Mouse (Mus musculus) cerebellum, postnatal 36 days (tissue): ENCODE measurements around the gene Klf13.
A peak's percentile ranks its signal among the peaks of the same experiment; 100 is the strongest.

Experiments
- DNase-seq, 2 experiments: peaks; one replicate each; pipeline ENCODE4 v3.0.0; 2021 to 2022; ENCODE audit warnings: mixed read lengths in 2 of 2

The Klf13 gene

DNA sequence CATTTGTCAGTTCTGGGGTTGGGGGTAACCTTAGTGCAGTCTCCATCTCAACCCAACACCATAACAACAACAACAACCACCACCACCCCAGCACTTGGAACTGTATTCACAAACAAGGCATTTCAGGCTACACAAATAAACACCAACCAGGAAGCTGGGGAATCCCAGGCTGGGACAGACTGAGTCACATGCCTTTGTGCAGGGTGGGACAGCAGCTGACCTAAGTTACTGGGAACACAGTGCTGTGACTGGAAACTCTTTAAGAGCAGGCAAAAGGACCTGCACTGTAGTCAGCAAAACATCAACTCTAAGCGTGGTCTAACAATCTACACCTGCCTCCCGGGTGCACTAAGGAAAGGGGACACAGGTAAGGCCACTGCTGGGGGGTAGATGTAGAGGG lies 33.5 kb downstream of the Klf13 start:
- DNase-seq: no peak

DNA sequence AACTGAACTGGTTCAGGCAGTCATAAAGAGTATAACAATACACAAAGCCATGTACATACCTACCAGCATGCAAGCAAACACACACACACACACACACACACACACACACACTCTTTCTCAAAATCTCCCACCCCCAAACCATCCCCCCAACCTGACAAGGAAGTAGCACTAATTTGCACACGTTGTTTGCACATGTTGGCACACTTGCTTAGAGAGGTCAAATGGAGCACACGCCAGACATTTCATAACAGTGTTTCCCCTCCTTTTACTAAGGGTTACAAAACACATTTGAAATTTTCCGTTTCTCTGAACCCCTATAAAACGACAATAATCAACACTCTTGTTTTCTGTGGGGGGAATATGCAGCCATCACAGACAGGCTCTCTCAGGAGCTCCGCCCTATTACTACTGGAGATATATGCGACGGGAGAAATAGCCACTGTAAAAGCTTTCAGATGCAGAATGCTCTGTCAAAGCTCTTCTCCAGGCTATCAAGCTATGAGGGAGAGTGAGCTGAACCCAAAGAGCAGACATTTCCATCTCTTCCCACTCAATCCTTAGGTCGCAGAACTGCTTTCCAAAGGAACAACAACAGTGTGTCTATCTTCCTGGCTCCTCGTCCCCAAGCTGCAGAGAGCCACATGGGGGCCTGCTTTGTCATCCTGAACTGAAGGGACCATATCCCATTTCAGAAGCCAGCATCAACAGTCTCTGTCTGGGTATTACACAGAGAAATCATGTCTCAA lies 34.9 kb downstream of the Klf13 start:
- DNase-seq: no peak

DNA sequence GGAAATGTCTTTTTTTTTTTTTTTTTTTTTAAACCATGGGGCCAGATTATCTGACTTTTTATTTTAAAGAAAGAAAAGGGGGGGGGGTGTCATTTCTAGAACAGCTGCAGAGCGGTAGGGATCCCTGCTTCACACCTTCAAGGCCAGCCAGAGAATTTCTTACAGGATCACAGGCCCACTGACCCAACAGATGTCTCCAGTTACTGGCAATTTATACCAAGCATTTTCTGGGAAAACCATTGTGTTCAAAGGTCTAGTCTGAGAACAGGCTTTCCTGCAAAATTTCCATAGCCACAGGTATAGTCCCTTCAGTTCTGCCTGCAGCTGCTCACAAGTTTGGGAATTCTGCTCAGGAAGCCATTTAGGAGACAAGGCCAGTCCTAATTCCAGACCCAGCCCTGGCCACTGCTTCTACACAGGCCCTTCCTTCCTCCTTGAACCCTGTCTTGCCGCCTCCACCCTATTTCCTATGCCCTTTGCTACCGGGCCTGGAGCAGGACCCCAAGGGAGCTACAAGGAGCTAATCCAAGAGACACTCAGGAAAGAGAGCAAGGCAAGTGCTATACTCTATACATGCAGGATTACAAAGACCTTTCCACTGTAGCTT lies 36.0 kb downstream of the Klf13 start:
- no peak for DNase-seq

DNA sequence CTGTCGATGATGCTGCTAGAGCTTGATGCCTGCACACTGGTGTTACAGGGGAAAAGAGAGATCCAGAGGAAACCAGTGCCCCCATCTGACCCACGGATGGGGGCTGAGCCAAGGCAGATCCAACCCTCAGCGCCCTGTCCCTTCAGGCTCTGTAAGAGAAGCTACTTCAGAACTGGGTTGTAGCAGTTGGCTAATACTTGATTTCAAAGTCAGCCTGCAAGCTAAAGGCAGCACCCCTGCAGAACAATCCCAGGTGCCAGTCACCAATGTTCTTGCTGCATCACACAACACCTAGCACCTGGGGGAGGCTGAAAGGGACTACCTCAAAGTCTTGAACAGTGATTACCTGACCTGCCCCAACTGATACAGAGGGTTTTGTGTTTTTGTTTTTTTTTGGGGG lies 36.8 kb downstream of the Klf13 start:
- DNase-seq: no peak

DNA sequence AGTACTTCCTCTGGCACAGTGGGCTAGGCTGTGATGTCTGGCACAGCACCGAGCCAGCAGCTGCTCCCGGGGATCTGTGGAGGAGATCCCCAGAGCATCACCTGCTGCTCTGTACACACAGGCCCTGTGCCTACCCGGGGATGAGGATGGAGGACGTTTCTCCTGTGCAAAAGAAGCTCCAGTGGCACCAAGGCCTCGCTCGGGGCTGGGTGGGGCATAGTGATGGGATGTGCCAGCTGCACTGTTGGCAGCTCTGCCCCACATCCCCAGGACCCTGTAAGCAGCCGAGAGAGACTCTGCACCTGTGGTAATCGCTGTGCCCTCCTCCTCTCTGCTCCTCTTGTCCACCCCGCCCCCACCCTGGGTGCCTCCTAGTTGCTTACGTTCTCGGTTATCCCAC lies 37.4 kb downstream of the Klf13 start:
- peak; percentile 44 to 51 for DNase-seq

DNA sequence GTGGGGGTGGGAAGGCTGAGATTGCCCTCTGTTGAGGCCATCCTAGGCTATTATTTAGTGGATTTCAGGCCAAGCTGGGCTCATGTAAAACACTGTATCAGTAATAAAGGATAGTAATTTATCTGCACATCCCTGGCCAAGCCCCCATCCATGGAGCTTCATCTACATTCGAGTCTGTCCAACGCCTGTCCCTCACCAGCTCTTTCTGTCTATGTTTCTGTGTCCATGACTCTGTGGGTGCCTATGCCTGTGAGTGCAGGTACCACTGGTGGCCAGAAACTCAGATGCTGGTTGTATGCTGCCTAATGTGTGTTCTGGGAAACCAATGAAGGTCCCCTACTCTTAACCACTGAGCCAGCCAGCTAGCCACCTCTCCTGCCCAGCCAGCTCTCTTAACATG lies 38.3 kb downstream of the Klf13 start:
- no peak for DNase-seq

DNA sequence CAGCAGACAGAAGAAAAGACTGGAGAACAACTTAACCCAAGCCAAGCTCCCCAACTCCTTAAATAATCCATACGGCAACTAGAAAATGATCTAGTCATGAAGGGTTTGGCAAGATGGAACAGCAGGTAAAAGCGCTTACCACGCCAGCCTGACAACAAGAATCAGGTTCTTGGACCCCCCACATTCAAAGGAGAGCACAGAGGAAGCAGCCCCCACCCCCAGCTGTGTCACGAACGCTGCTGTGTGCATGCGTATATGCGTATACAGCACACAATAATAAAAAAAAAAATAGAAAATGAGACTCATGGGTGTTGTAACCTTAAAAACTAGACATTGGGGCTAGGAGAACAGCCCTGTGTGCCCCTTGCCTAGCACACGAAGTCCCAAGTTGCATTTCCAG lies 38.8 kb downstream of the Klf13 start:
- DNase-seq: no peak

DNA sequence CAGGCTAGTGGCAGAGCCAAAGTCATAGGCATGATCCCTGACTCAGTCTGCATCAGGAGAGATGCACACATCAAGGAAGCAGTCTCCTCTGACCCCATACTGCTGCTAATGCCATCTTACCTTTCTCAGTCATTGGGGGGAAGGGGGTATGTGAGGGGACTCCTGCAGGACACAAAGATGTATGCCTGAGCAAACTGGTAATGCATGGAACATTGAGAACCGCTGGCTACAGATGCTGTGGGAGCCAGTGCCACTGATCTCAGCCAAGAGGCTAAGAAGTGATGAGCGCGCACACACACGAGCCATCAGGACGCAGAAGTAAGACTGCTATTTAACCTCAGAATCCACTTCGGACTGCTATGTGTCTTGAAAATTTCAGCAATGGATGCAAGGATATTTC lies 40.5 kb downstream of the Klf13 start:
- no peak for DNase-seq

DNA sequence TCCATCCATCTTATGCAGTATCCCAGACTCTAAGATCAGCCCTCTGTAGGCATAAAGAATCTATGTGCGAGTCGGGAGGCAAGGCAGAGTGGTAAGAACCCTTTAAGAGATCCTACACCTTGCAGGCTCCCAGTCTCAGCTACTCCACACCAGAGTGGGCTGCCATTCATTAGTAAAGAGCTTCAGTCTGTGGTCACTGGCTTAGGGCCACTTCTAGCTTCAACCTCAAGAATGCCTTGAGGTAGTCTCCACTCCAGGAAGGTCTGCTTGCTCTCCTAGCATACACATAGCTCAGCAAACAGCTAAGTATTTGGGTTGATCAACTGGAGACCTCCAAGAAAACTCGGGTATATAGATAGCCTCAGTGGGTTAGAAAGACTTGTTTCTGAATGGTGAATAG lies 41.1 kb downstream of the Klf13 start:
- peak in 1 of 2 experiments; percentile 52 for DNase-seq

DNA sequence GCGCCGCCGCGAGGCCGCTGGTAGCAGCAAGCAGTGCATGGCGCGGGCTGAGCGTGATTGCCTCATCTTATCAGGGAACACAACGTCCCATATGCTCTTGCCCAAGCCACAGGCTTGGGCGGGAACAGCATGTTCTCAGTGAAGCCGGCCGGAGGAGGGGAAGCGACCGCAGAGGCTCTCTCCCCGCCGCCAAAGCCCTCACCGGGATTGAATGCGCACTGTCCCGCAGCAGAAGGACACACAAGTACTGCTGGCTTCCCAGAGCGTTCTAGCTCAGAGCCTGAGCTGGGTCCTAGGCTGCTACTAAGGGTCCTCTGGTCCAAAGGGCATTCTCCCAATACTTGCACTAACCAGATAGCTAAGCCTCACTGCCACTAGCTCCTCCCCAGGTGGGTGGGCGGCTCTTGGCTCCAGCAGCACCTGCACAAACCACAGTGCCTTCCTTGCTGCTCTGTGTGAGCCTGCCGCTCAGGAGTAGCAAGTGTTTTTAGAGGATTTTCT lies 41.7 kb downstream of the Klf13 start:
- DNase-seq: peak; percentile 94

DNA sequence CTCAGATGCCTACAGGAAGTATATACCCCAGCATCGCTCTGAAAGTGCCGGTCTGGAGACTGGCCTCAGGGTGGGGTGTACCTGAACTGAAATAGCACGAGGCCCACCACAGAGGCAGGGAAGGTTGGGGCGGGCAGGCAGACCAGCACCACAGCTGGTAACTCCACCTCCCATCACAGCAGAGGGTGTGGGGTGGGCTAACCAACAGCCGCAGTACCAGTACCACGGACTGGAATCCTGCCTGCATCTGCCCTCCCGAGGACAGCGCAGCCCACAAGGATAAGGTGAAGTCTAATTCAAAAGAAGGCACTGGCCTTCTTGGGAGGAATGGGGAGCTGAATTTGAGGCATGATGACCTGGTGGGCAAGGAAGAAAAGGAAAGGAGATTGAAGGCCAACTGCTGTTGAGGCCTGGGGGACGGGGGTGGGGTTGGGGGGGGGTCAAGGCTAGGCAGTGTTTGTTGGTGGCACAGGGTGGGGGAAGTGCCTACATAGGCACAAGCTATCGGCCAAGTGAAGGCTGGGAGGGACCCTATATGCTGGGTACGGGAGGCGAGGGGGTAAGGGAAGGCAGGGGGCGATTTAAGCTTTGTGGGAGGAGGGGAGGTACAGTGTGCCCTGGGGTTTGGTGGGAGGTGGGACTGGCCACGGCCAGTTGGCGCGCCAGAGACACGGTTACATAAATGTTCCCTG lies 42.3 kb downstream of the Klf13 start:
- DNase-seq: peak; percentile 29 to 45

DNA sequence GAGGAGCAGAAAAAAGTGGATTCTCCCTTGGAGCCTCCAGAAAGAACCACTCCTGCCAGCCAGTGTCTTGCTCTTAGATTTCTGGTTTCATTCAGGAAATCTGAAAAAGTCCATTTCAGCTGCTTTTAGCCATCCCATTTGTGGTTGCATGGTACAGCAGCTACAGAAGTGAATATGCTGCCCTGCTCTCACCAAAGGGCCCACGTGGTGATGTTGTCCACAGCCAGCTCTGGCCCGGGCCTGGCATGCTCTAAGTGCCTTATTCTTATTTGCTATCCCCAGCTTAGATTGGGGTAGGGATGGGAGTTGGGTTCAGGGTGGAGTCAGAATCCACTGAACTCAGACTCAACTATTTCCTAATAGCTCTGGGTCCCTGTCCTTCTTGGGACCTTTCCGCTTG lies 43.5 kb downstream of the Klf13 start:
- peak in 1 of 2 experiments; percentile 19 for DNase-seq

DNA sequence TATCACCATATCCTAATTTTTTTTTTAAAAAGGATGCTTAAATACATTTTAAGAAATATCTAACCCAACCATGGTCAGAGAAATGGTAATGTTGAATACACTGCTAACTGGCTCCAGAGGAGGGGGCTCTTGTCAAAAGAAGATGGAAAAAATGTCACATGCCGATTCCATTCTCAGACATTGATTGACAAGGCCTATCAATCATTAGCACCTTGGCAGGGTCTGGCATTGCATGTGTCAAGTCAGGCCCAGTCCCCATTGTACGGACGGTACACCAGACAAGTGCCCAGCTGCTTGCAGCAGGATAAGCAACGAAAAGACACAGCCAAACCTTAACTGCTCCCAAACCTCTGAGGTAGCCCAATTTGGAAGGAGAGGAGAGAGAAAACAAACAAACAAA lies 44.1 kb downstream of the Klf13 start:
- no peak for DNase-seq

DNA sequence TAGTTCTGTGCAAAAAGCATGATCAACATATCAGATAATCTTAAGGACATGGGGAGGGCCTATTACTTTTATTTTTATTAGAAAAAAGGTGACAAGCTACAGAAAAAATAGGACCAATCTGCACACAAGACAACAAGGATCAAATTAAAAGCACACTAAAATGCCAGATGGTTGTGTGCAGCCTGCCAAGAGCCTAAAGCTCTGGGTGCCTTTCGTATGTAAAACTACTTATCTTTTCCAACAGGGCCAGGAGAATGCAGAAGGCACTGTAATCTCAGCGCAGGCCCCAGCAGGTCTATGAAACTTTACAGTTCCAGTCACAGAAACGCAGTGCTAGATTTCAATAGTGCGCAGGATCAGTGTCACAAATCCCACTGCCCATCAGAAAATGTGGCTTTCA lies 45.0 kb downstream of the Klf13 start:
- DNase-seq: peak; percentile 38 to 47

DNA sequence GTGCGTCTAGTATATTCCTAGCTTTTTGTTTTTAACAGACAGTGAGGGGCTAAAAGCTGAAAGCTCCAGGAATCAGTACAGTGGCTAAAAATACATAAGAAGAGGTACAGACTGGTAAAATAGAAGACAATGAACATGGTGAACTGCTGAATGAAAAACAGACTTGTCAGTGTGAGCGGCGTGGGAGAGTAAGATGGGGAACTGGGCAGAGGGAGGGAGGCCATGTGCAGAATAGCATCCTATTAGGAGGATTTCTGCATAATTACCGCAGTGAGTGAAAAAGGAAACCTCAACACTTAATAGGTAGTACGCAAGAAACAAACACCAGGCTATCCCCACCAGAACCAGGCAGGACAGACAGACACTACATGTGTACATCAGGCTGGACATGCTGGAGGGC lies 45.5 kb downstream of the Klf13 start:
- peak in 1 of 2 experiments; percentile 6 for DNase-seq

DNA sequence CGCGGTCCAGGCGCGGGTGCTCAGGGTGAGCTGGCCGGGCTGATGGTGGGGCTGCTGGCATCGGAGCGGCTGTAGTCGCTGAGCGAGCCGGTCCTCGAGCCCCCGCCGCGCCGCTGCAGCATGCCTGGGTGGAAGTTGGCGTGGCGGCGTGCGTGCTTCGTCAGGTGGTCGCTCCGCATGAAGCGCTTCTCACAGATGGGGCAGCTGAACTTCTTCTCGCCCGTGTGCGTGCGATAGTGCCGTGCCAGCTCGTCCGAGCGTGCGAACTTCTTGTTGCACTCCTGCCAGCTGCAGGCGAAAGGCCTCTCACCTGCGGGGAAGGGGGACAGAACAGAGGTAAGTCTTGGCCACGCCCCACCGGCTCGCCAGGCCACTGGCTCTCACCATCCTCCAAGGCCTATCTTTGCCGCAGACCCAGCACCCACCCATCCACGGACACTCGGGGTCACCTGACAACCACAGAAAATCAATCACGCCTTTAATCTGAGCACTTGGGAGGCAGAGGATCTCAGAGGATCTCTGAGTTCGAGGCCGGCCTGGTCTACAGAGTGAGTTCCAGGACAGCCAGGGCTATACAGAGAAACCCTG lies 47.1 kb downstream of the Klf13 start:
- peak; percentile 45 to 47 for DNase-seq

DNA sequence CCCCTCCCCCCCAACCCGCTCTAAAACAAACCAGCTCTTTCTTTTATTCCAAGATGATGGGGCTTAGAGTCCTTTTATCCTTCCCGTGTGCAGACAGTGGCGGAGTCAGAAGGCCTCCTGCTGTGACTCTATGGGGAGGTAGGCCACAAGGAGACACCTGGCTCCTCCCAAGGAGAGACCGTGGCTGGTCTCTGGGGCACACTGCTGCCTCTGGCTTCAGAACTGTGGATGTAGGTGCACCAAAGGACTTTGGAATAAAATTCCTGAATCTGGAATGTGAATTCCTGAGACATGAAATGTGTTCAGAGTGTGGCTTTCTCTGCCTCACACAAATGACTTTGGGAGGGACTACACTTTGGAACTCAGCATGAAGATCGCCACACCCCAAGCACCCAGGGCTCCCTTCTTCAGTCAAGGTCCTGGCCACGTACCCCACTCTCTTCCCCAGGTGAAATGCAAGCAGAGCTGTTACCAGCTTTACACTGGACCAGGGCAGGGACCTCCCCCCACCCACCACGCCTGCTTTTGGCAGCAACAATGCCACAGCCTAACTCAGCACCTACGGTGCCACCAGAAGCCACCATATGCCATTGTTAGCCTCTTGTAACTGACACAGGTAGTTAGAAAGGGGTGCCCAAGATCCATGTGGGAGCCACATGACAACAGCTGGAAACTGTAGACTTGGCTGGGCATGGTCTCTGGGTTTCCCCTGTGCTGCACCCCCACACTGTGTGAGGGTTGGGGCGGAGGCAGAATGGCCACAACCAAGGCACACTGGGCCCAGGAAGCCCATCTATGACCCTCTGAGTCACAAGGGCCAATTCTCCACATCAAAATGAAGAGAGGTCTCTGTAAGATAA lies 49.4 kb downstream of the Klf13 start:
- peak in 1 of 2 experiments; percentile 29 for DNase-seq

DNA sequence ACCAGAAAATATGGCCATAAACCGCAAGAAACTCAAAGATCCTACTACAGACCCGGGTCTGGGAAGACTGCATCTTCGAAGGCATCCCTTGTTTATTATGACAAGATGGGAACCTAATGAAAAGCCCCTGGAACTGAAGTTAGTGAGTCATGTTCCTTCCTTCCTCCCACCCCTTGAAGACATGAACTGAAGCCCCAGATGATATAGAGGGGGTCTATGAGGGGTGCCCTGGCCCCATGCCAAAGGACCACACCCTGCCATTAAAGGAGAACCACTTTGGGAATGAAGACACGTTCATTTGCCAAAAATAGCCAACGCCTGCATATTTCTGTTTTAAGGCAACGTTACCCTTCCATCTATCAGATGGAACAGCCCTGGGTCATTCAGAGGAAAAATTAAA lies 50.0 kb downstream of the Klf13 start:
- peak in 1 of 2 experiments; percentile 18 for DNase-seq

DNA sequence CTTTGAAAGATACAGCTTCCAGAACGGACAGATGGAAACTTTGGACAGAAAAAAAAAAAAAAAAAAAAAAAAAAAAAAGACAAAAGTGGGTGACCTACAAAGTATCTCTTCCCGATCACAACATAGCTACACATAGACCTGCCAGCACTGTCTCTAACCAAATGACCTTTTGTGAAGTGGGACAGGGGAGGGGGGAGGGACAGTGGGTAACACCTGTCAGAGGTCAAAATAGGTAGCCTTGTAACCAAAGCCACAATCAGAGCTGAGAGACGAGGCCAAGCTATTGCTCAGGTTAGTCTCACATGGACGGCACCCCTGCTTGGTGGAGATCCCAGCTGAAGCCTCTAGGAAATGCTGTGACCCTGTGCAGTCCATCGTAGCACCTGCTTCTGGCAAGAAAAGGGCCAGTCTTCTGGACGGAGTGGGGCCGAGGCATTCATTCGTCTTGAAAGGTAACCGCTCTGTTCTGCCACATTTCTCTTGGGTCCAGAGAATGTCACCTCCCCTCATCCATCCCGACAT lies 51.1 kb downstream of the Klf13 start:
- DNase-seq: no peak

DNA sequence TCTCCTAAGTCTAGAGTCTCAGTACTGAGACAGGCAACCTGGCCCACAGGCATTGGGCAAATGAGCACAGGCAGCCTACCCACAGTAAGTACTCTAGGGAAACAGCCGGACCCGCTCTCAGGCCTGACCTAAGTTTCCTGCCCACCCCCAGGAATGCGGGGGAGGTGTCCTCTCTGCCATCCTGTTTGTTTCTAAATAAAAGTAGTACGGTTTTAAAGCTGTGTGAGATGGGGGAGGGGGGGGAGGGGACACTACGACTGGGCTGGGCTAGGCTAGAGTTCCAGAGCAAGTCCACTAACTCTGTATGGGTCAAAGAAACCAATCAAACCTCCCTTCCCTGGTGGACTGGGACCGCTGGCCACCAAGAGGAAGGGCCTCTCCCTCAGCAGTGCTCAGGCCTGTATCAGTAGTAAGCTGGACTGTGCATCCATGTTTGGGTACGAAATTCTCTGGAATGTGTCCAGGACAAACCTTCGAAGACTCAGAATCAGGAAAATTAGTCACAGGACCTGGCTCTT lies 51.6 kb downstream of the Klf13 start:
- DNase-seq: no peak

DNA sequence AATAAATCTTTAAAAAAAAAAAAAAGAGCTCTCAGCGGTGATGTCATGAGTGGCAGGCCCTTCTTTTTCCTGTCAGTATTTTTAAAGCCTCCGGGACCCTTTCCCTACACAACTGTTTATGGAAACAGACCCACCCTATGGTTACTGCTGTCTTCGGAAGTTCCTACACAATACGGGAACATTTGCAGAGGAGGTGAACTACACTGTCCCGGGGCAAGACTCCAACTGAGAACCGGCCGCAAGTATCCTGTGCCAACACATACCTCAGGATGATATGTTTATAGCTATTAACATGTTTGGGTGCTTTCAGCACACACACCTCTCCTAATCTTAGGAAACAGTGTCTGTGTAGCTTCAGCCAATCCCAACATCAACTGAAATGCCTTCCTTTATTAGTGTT lies 53.7 kb downstream of the Klf13 start:
- no peak for DNase-seq

DNA sequence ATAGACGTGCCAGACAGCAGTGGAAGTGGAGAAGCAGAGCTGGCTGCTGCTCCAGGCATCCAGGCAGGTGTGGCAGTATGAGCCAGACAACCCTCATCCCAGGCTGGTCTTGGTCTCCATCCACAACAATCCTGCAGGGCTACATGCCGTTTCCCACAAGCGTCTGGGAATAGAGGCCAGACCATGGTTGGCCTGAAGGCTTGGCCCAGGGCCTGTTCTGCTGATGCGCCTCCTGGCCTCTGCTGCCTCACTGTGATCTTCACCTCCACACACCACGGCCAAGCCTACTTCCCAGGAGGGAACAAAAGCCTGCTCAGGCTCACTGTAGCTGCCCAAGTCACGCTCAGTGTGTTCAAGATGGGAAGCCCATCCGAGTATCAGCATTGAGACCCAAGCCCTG lies 56.0 kb downstream of the Klf13 start:
- DNase-seq: peak; percentile 68 to 69
